Mouse (Mus musculus) thymus, postnatal 0 days (tissue): ENCODE data around the gene Rps19bp1. TPM values are rescaled to one million over a fixed set of nuclear protein-coding genes. Genes with fewer than 3 reads are reported as not detected.

Source experiments
- DNase-seq: peaks from one replicate; pipeline ENCODE4 v3.0.0-alpha.2; 2015; ENCODE audit warnings: low spot score
- polyA plus RNA-seq: library from polyadenylated mRNA; unstranded; fragments of >200 nt; fragmentation: Nextera tagmentation; extraction: Ambion mirVana; gene quantifications from 2 replicates; pipeline ENCODE4 v1.2.1, GENCODE M21; 2015

The Rps19bp1 gene
- polyA plus RNA-seq: 56.7 and 58.4 TPM in 2 replicates

DNA sequence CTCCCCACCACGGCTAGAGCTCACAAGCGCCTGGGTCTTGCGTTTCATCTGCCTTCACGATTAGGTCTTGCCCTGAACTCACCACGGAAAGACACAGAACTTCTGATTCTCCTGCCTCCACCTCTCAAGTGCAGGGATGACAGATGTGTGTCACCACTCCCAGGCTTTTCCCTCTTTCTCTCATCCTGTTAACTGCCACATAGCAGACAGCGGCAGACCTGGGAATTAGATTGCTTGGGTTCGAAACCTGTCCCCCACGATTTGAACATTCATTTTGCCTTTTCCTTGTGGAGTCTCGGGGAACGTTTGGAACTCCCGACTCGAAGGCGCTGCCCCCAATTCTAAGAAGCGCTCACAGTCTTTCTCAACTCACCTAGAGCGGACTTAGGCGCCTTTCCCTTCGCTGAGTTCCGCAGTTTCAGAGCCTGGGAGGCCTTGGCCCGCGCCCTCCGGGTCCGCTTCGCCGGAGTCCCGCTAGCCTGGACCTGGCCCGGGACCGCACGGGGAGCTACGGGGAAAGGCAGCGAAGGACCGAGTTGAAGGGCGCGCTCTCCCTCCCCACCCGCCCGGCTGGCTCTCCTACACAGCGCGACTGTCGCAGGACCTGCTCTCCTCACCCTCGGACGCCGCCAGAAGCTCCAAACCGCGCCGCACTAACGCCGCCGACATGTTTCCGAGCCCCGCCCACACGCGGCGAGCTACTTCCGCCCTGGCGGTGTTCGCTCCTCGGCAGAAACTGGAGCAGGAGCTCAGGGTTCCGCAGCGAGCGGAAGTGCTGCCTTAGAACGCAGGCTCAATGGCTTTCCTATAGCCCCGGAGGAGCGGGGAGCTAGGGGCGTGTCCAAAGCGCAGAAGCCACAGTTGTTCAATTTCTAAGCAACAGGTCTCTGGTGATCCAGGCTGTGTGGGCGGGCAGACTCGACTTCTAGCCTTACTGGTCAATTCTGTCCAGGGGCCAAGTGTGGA lies at the start of gene Rps19bp1:
TSS of gene Rps19bp1 (minus strand) at position 706 of the 966 bp plus-strand sequence.
- DNase-seq: peak; percentile 95

- no peak for DNase-seq
Measured at GRCm38 (mm10) chr15:80306146-80306545, 42.0 kb upstream of the Rps19bp1 start.

- DNase-seq: no peak
Measured at GRCm38 (mm10) chr15:80304188-80304587, 40.1 kb upstream of the Rps19bp1 start.

DNA sequence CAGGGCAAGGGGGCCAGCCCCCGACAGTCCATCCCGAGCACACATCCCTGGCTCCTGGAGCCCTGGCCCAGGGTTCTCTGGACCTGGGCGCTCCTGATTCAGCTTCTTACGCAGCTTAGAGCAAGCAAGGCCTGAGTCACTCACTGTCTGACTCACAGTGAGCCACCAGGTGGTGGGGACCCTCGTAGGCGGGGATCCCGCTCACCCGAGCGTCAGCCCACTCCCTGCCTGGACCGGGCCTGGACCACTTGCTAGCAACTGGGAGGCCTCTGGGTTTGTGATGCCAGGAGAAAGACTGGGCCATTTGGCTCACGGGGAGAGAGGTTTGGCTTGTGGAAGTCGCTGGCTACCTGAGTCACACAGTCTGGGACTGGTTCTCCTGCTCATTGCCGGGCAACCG lies 39.7 kb upstream of the Rps19bp1 start:
- DNase-seq: no peak

DNA sequence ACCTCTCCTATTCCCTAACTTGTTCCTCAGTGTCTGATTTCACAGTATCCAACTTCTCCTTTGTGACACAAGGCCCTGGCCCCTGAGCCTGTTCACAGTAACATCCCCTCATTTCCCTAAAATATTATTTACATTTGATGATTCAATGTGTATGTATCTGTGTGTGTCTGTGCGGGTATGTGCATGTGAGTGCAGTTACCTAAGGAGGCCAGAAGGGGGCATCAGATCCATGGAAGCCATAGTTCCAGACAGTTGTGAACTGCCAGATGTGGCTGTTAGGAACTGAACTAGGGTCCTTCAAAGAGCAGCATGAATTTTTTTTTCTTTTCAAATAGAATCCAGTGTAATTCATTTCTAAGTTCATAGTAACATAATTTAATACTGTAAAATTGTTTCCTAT lies 33.0 kb upstream of the Rps19bp1 start:
- DNase-seq: no peak

GRCm38 (mm10) chr15:80289436-80289835 lies 25.3 kb upstream of the Rps19bp1 start:
- DNase-seq: peak; percentile 88

GRCm38 (mm10) chr15:80288036-80288435 lies 23.9 kb upstream of the Rps19bp1 start:
- DNase-seq: no peak

DNA sequence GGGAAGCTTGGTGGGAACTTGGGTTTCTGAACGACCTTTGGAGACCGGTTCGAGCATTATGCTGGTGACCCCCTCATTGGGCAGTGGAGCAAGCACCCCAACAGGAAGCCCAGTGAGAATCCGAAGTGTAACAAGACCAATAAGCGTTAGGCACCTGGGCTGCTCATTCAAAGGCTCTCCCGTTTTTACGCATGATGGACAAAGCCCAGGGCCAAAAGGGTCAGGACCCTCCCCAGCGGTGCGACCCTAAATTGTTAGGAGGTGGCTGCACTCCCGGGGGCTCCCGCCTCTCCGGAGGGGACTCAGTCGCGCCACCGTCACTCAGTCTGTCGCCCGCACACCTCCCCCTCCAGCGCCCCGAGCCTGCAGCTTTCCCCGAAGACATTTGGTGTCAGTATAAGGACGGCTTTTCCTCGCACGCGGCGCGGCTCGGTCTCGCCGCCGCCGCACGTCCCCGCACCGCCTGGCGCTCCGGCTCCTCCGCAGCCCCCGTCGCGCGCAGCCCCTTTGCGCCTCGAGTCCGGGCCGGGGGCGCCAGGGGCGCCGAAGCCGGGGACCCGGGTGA lies 22.8 kb upstream of the Rps19bp1 start, which contains the start of gene Cacna1i:
TSS of gene Cacna1i (plus strand) at position 388 of the 565 bp plus-strand sequence.
- DNase-seq: no peak

- peak; percentile 47 for DNase-seq
Measured at GRCm38 (mm10) chr15:80280646-80281045, 16.5 kb upstream of the Rps19bp1 start.

GRCm38 (mm10) chr15:80279053-80279452 lies 14.9 kb upstream of the Rps19bp1 start:
- no peak for DNase-seq

DNA sequence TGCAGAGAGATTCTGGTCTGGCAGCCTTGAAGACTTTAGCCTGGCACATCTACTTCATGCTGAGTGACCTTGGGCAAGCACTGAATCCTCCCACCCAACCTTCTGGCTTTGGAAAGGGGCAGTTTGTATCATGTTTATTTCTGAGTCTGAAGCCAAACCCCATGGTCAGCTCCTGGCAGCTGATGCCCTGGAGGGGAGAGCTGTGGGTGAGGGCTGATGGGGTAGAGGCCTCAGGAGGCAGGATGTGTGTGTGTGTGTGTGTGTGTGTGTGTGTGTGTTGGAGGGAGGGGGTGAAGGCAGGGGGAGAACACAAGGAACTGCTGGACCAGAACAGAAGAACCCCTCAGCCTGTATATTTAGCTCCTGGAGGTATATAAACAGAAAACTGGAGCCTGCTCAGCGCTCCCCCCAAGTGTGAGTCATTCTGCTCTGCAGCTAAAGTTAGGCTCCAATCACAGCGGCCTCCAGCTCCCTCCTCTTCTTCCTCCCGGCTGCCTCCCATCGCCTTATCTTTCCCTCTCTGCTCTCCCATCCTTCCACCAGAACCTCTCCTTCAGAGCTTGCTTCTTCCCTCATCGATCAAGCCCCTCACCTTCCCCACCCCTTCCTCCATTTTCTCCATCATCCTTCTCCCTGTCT lies 14.1 kb upstream of the Rps19bp1 start:
- no peak for DNase-seq

GRCm38 (mm10) chr15:80277625-80278024 lies 13.5 kb upstream of the Rps19bp1 start:
- DNase-seq: peak; percentile 63

DNA sequence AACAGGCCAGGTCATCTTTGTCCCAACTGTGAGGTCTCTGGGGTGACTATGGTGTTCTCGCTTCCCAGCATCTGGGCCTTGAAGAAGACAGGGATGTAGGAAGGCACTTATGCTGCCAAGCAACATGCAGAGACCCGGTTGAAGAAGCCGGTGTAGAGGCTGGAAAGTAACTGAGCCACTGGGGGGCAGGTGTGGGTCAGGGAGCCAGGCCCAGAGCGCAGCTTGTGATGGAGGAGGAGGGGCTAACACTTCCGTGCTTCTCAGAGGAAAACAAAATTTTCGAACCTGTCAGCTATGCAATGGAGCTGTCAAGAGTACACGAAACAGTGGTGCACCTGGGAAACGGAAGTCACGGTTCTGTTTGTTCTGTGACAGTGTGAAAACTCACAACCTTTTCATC lies 13.0 kb upstream of the Rps19bp1 start:
- peak; percentile 17 for DNase-seq

- no peak for DNase-seq
Measured at GRCm38 (mm10) chr15:80271858-80272396, 7.8 kb upstream of the Rps19bp1 start.

GRCm38 (mm10) chr15:80266281-80266680 lies 2.2 kb upstream of the Rps19bp1 start:
- peak; percentile 68 for DNase-seq

GRCm38 (mm10) chr15:80261100-80261499 lies 3.0 kb downstream of the Rps19bp1 start:
- DNase-seq: no peak

- DNase-seq: peak; percentile 69
Measured at GRCm38 (mm10) chr15:80260677-80261076, 3.4 kb downstream of the Rps19bp1 start.

- no peak for DNase-seq
Measured at GRCm38 (mm10) chr15:80259406-80260045, 4.6 kb downstream of the Rps19bp1 start.

DNA sequence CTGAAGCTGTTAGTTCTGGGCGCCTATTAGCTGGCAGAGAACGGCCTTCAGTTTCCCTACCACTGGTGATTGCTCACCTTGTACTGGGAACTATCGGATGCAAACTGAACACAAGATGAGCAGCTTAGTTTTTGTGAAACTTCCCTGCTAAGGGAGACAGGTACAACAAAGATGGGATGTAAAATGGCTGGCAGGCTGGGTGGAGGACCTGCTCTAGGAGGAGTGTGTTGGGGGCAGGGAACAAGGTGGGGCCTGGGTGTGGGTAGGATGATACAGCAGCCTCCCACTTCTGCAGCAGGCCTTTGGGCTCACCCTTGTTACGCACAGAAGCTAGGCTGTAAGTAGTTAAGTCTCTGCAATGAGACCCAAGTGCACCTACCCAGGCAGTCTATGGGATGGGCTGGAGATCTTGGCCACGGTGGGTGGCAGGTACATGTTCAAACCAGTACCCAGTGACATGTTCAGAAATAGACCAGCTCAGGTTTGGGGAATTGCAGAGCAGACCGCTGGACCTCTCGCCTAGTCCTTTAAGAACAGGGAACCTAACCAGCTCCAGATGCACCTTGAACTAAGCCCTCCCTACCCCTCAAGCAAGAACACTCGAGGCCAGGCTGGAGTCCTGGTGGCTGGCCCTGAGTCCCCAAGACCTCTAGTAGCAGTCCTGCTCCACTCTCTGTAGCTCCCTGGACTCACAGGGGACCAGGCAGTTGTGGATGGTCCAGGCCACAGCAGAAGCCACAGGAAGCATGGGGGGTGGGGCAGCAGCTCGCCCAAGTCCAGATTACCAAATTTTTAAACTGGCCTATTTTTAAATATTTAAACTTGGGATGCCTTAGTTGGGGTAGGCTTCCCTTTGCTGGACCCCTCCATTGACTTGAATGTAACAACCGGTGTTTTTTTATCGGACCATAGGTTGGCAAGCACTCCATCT lies 5.6 kb downstream of the Rps19bp1 start:
- no peak for DNase-seq
